Mouse (Mus musculus) stomach, embryonic 14.5 days (tissue): ENCODE data around the gene Nod1. TPM values are rescaled to one million over a fixed set of nuclear protein-coding genes. Genes with fewer than 3 reads are reported as not detected.

ENCODE experiments used
- ATAC-seq: fragments of 200-750 bp; cut with Nextera tagmentation; 2 replicates; pipeline ENCODE4 v1.8.0; 2017; ENCODE audit warnings: low read depth, moderate TSS enrichment; ENCODE audit not compliant: insufficient number of reproducible peaks, insufficient read depth, low FRiP score
- H3K27ac ChIP-seq: fragments of 300-500 bp; sonication (generic); 2 replicates; pipeline ENCODE4 v1.5.1; 2014; ENCODE audit warnings: mild to moderate bottlenecking, low read length, moderate library complexity, mixed read lengths
- H3K27me3 ChIP-seq: fragments of 300-500 bp; sonication (generic); 2 replicates; pipeline ENCODE4 v1.6.1; 2014; ENCODE audit warnings: low read length, control low read depth, mixed read lengths; ENCODE audit not compliant: control insufficient read depth, insufficient read depth
- H3K36me3 ChIP-seq: fragments of 300-500 bp; sonication (generic); 2 replicates; pipeline ENCODE4 v1.6.1; 2014; ENCODE audit warnings: mild to moderate bottlenecking, control low read depth, low read length, moderate library complexity, mixed read lengths; ENCODE audit not compliant: control insufficient read depth, insufficient read depth
- H3K4me1 ChIP-seq: fragments of 300-500 bp; sonication (generic); 2 replicates; pipeline ENCODE4 v1.6.1; 2014; ENCODE audit warnings: low read length, control low read depth, mixed read lengths; ENCODE audit not compliant: control insufficient read depth, insufficient read depth
- H3K4me2 ChIP-seq: fragments of 300-500 bp; sonication (generic); replicated peaks from 2 replicates; pipeline ENCODE4 v1.6.1; 2014; ENCODE audit warnings: low read depth, low read length, control low read depth
- H3K4me3 ChIP-seq: fragments of 300-500 bp; sonication (generic); 2 replicates; pipeline ENCODE4 v1.5.1; 2014; ENCODE audit warnings: low read depth, low read length, control low read depth
- H3K9ac ChIP-seq: fragments of 300-500 bp; sonication (generic); replicated peaks from 2 replicates; pipeline ENCODE4 v1.6.1; 2014; ENCODE audit warnings: low read depth, mild to moderate bottlenecking, control low read depth, low read length, moderate library complexity, mixed read lengths
- H3K9me3 ChIP-seq: fragments of 300-500 bp; sonication (generic); 2 replicates; pipeline ENCODE4 v1.6.1; 2016; ENCODE audit warnings: low read depth, low read length, control low read depth; ENCODE audit not compliant: control insufficient read depth
- WGBS: fragments of 180-500 bp; shearing (Covaris S2); extraction: QIAGEN DNeasy Blood & Tissue Kit; methylation state at CpG from one replicate; pipeline ENCODE4 v1.1.7; 2014; 5-methylcytosine and 5-hydroxymethylcytosine counted together
- polyA plus RNA-seq: library from polyadenylated mRNA; unstranded; fragments of >200 nt; fragmentation: Nextera tagmentation; extraction: Ambion mirVana; gene quantifications from 2 replicates; pipeline ENCODE4 v1.2.1, GENCODE M21; 2014

Gene Nod1
- polyA plus RNA-seq, 1 experiment from 2014 or later = 5.6 TPM

DNA sequence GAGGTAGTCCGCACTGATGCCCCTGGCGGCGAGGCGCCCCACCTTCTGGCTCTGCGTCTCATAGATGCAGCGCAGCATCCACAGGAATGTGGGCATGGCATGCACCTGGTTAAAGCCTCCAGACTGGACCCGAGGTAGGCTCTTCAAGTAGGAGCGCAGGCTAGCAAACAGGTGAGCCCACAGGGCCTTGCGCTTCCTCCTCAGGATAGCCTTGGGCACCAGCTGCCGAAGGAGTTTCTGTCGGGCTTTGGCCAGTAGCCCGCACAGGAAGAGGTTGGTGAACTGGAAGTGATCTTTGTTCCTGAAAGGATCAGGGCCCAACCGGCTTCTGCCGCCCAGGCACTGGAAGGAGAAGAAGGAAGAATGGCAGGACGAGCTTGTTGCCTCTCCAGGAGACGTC is 29.1 kb downstream of the Nod1 start:
- ATAC-seq = no peak
- Histone ChIP-seq H3K36me3 (no peaks in the 10 kb centered on the region; the same call in 1 of the 2 replicates), H3K27me3 (peaks cover 7% of the 10 kb centered on the region; the same call in 1 of the 2 replicates), H3K9me3 (no peaks in the 10 kb centered on the region), H3K4me1 (no peaks in the 10 kb centered on the region), H3K4me2 (no peak overlapping the region), H3K4me3 (no peak overlapping the region), H3K27ac (no peak overlapping the region), H3K9ac (no peak overlapping the region)
- 71% methylated on average over 16 of the region's 16 CpGs for WGBS

DNA sequence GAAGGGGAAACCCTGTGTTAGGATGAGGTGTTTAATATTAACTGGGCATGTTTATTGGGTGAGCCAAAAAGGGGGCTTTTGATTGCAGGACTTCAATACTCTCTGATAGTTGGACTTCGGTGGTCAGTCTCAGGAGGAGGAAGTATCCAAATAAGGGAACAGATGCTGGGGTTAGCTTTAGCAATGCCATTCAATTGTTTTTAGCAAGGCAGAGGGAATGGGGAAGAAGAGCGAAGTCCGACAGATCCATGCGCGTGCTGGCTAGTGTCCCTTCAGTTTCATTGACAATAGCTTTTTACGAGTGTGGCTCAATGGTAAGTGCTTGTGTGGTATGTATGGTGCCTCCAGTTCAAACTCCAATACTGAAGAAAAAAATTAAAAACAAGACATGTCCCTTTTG is 31.3 kb downstream of the Nod1 start:
- Histone ChIP-seq H3K4me1 (no peaks in the 10 kb centered on the region), H3K27ac (no peak overlapping the region), H3K4me2 (no peak overlapping the region), H3K9ac (no peak overlapping the region), H3K4me3 (no peak overlapping the region), H3K36me3 (no peaks in the 10 kb centered on the region), H3K27me3 (peaks cover 7% of the 10 kb centered on the region; the same call in 1 of the 2 replicates), H3K9me3 (no peaks in the 10 kb centered on the region)
- 91% methylated on average over 6 of the region's 6 CpGs for WGBS
- no peak for ATAC-seq

DNA sequence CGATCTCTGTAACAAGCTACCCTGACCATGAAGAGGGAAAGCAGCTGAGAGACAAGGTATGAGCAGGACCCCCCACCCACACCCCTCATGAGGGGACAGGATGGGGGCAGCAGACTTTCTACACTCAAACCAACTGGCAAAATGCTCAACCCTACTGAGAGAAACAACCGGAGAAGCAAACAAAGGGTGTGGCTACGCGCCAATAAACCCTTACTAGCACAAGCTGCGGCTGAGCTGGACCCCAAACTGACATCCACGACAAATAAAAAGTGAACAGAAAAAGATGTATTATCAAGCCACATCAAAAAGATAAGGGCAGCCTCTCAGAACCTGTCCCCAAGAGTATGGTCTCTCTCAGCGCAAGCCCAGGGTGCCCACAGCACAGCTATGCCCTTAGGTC is 32.3 kb downstream of the Nod1 start:
- Histone ChIP-seq H3K9me3 (no peaks in the 10 kb centered on the region), H3K27me3 (peaks cover 7% of the 10 kb centered on the region; the same call in 1 of the 2 replicates), H3K4me3 (no peak overlapping the region), H3K4me2 (no peak overlapping the region), H3K4me1 (no peaks in the 10 kb centered on the region), H3K27ac (no peak overlapping the region), H3K9ac (no peak overlapping the region), H3K36me3 (no peaks in the 10 kb centered on the region)
- no peak for ATAC-seq
- WGBS = 74% methylated on average over 7 of the region's 7 CpGs

DNA sequence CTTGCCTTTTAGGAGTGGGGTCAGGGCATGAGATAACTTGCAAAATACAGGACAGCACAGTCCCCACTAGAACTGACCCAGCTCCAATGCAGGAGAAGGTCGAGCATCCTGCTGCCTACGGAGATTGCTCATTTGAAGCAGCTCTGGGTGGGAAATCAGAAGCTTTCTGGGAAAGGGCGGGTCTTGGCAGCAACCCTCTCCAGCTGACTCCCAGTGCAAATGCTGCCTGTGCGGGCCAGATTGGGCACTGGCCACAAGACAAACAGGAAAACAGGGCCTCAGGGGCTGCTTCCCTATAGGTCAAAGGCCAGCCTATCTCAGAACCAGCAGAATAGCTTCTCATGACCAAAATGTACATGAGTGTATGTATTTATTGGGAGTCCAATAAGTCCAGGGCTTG is 32.8 kb downstream of the Nod1 start:
- H3K4me1 ChIP-seq = no peaks in the 10 kb centered on the region
- H3K4me2 ChIP-seq = no peak overlapping the region
- 58% methylated on average over 4 of the region's 4 CpGs for WGBS
- ATAC-seq = no peak
- H3K36me3 ChIP-seq = no peaks in the 10 kb centered on the region
- H3K9me3 ChIP-seq = no peaks in the 10 kb centered on the region
- H3K4me3 ChIP-seq = no peak overlapping the region
- H3K27me3 ChIP-seq = peaks cover 7% of the 10 kb centered on the region; the same call in 1 of the 2 replicates
- H3K9ac ChIP-seq = no peak overlapping the region
- no peak overlapping the region for H3K27ac ChIP-seq

DNA sequence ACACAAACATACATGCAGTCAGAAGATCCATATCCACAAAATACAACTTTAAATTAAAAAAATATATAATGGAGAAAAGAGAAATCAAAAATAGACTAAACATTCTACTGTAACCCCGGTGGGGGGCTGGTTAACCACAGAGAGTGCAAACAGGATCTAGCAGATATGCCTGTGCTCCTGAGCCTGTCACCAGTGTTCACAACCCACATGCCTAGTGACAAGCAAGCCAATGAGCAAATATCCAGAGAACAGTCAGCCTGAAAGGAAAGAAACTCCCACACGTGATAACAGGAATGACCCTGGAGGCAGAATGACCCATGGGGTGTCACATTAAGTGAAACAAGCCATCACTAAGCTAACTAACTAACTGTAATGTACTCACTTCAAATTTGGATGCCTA is 35.9 kb downstream of the Nod1 start:
- WGBS = 75% methylated on average over 2 of the region's 2 CpGs
- ATAC-seq = no peak
- no peaks in the 10 kb centered on the region for H3K27me3 ChIP-seq
- no peak overlapping the region for H3K9ac ChIP-seq
- H3K36me3 ChIP-seq = no peaks in the 10 kb centered on the region
- no peaks in the 10 kb centered on the region for H3K4me1 ChIP-seq
- no peak overlapping the region for H3K4me3 ChIP-seq
- H3K27ac ChIP-seq = no peak overlapping the region
- H3K4me2 ChIP-seq = no peak overlapping the region
- no peaks in the 10 kb centered on the region for H3K9me3 ChIP-seq

DNA sequence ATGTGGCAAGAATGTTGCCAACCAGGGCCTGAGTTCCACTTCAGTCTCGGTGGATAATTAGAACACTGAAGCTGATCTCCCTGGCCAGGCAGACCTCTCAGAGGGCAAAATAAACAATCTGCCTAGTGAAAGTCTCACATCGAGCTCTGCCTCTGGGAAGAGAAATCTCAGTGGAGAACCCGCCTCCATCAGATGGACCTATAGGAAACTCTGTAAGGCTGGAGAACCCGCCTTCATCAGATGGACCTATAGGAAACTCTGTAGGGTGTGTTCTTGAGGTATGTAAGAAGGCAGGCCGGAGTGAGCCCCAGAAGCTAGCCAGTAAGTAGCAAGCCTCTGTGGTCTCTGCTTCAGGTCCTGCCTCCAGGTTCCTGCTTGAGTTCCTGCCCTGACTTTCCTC is 37.5 kb downstream of the Nod1 start:
- Histone ChIP-seq H3K4me3 (no peak overlapping the region), H3K9ac (no peak overlapping the region), H3K4me2 (no peak overlapping the region), H3K9me3 (no peaks in the 10 kb centered on the region), H3K27me3 (no peaks in the 10 kb centered on the region), H3K36me3 (no peaks in the 10 kb centered on the region), H3K4me1 (no peaks in the 10 kb centered on the region), H3K27ac (no peak overlapping the region)
- ATAC-seq = no peak
- 74% methylated on average over 5 of the region's 5 CpGs for WGBS

DNA sequence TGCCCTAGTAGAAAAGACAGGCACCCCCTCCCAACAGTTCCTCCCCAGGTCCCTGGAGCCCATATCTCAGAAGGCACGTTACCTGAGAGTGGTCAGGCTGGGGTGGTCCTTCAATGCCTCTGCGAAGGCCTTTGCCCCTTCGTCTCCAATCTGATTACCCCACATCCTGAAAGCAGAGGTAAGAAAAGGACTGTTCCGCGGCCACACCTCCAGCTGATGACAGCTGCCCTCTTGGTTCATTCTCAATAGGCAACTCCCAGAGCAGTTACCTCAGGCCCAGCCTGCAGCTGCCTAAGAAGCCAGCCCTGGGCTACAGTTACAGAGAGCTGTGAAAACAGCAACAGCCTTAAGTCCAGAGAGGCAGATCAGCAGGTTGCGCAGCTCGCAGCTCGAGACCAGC is 38.1 kb downstream of the Nod1 start:
- no peaks in the 10 kb centered on the region for H3K4me1 ChIP-seq
- H3K27ac ChIP-seq = no peak overlapping the region
- H3K27me3 ChIP-seq = no peaks in the 10 kb centered on the region
- no peak for ATAC-seq
- no peak overlapping the region for H3K4me3 ChIP-seq
- no peak overlapping the region for H3K4me2 ChIP-seq
- 87% methylated on average over 8 of the region's 8 CpGs for WGBS
- no peaks in the 10 kb centered on the region for H3K9me3 ChIP-seq
- no peak overlapping the region for H3K9ac ChIP-seq
- H3K36me3 ChIP-seq = no peaks in the 10 kb centered on the region

DNA sequence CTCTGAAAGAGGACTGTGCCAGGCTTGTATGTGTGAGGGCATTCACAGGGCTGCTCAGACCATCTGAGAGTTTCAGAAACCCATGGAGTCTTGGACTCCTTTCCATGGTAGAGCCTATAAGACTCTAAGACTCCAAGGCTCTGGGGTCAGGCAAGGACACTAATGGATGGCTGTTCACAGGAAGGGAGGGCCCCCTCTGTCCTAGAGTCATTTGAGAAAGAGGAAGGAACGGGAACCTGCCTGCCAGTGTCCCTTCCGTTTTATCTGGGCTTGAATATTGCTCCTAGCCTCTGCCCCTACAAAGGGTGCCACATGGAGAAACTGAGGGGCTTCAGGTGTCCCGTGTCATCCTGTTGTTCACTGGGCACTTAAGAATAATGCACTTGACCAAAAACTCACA is 38.5 kb downstream of the Nod1 start:
- H3K27me3 ChIP-seq = no peaks in the 10 kb centered on the region
- no peaks in the 10 kb centered on the region for H3K4me1 ChIP-seq
- ATAC-seq = no peak
- H3K4me3 ChIP-seq = no peak overlapping the region
- WGBS = 76% methylated on average over 3 of the region's 3 CpGs
- no peaks in the 10 kb centered on the region for H3K36me3 ChIP-seq
- H3K9ac ChIP-seq = no peak overlapping the region
- no peak overlapping the region for H3K27ac ChIP-seq
- H3K4me2 ChIP-seq = no peak overlapping the region
- H3K9me3 ChIP-seq = no peaks in the 10 kb centered on the region

DNA sequence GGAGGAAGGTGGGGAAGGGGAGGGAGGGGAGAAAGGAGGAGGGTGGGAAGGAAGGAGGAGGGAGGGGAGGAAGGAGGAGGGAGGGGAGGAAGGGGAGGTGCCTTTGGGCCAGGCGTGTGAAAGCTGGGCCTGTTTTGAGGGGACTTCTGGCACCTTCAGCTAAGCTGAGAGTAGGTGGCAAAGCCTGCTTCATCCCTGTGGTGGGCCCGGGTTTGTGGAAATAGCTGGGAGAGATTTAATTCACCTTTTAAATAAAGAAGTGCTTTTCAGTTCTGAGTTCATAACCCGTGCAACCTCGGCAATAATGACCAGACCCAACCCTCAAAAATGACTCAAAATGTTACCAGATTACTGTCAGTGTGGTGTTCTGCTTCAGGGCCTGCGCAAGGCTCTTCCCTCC is 39.2 kb downstream of the Nod1 start:
- Histone ChIP-seq H3K9ac (no peak overlapping the region), H3K27ac (no peak overlapping the region), H3K27me3 (no peaks in the 10 kb centered on the region), H3K4me2 (no peak overlapping the region), H3K36me3 (no peaks in the 10 kb centered on the region), H3K4me1 (no peaks in the 10 kb centered on the region), H3K9me3 (no peaks in the 10 kb centered on the region), H3K4me3 (no peak overlapping the region)
- WGBS = 72% methylated on average over 5 of the region's 5 CpGs
- no peak for ATAC-seq
